Mouse (Mus musculus) ES-E14 (cell line): ENCODE measurements at regions not wholly inside any gene's neighbourhood (a gene's known extent, or its start where the extent isn't known, plus 50 kb on each side); places are given as distances from the start of the nearest gene placed in this dataset.

Experiments used
- HCFC1 ChIP-seq: IDR thresholded peaks from 2 replicates; pipeline ENCODE4 v1.6.1; 2012; ENCODE audit warnings: low read length, inconsistent platforms, borderline replicate concordance; ENCODE audit not compliant: insufficient read depth
- ZC3H11A ChIP-seq: IDR thresholded peaks from 2 replicates; pipeline ENCODE4 v1.6.1; 2012; ENCODE audit warnings: low read depth, mild to moderate bottlenecking, inconsistent platforms, low read length, borderline replicate concordance

GRCm38 (mm10) chr5:148649123-148649522 is 96.5 kb upstream of the Ubl3 start:
- no peak for TF ChIP-seq ZC3H11A
- TF ChIP-seq HCFC1, result no peak
